Mouse (Mus musculus) myocyte (in vitro differentiated cells): ENCODE results near the gene Fto. TPM values are rescaled to one million over a fixed set of nuclear protein-coding genes. Genes with fewer than 3 reads are reported as not detected.

Experiments used
- H3K27me3 ChIP-seq: one replicate; pipeline ENCODE4 v1.6.1; 2011; ENCODE audit not compliant: control insufficient read depth, insufficient read depth, insufficient read length
- H3K36me3 ChIP-seq: one replicate; pipeline ENCODE4 v1.6.1; 2011; ENCODE audit not compliant: control insufficient read depth, insufficient read depth
- H3K4me2 ChIP-seq: one replicate; pipeline ENCODE4 v1.6.1; 2011; ENCODE audit warnings: low read depth, control low read depth
- H3K4me3 ChIP-seq: one replicate; pipeline ENCODE4 v1.5.1; 2011; ENCODE audit warnings: mild to moderate bottlenecking, control low read depth, moderate library complexity
- H3K79me2 ChIP-seq: one replicate; pipeline ENCODE4 v1.6.1; 2011; ENCODE audit not compliant: control insufficient read depth, insufficient read depth
- H3ac ChIP-seq: one replicate; pipeline ENCODE4 v1.6.1; 2011; ENCODE audit not compliant: control insufficient read depth, insufficient read length
- CEBPB ChIP-seq: IDR thresholded peaks from 2 replicates; pipeline ENCODE4 v1.6.1; 2011; ENCODE audit warnings: mild to moderate bottlenecking, moderate library complexity; ENCODE audit not compliant: poor library complexity, insufficient read depth, severe bottlenecking
- E2F4 ChIP-seq: IDR thresholded peaks from one replicate; pipeline ENCODE4 v1.6.1; 2011; ENCODE audit warnings: mild to moderate bottlenecking, control low read depth, moderate library complexity; ENCODE audit not compliant: insufficient read depth
- MAX ChIP-seq: IDR thresholded peaks from one replicate; pipeline ENCODE4 v1.6.1; 2011; ENCODE audit warnings: low read depth, mild to moderate bottlenecking, control low read depth
- MYOD1 ChIP-seq, 3 experiments: IDR thresholded peaks; one replicate each; pipeline ENCODE4 v1.6.1; 2011; ENCODE audit warnings: control low read depth in 2 of 3, low read depth in 2 of 3, mild to moderate bottlenecking in 2 of 3, moderate library complexity in 1 of 3; ENCODE audit not compliant: insufficient read length in 2 of 3, control insufficient read depth in 1 of 3
- MYOG ChIP-seq, 3 experiments: IDR thresholded peaks; one replicate each; pipeline ENCODE4 v1.6.1; 2011; ENCODE audit warnings: control low read depth in 2 of 3, low read depth in 2 of 3, mild to moderate bottlenecking in 2 of 3; ENCODE audit not compliant: insufficient read length in 2 of 3, control insufficient read depth in 1 of 3, insufficient read depth in 1 of 3
- POLR2A ChIP-seq: IDR thresholded peaks from one replicate; pipeline ENCODE4 v1.6.1; 2011; ENCODE audit warnings: low read depth, mild to moderate bottlenecking, control low read depth, moderate library complexity; ENCODE audit not compliant: insufficient read length
- POLR2AphosphoS2 ChIP-seq: IDR thresholded peaks from one replicate; pipeline ENCODE4 v1.6.1; 2011; ENCODE audit warnings: low read depth, control low read depth; ENCODE audit not compliant: insufficient read length
- REST ChIP-seq: IDR thresholded peaks from one replicate; pipeline ENCODE4 v1.6.1; 2011; ENCODE audit warnings: mild to moderate bottlenecking, control low read depth, moderate library complexity; ENCODE audit not compliant: insufficient read depth, insufficient read length
- SRF ChIP-seq: IDR thresholded peaks from one replicate; pipeline ENCODE4 v1.6.1; 2011; ENCODE audit warnings: low read depth; ENCODE audit not compliant: control insufficient read depth, insufficient read length
- TCF12 ChIP-seq: IDR thresholded peaks from one replicate; pipeline ENCODE4 v1.6.1; 2011; ENCODE audit warnings: mild to moderate bottlenecking, control low read depth; ENCODE audit not compliant: poor library complexity, insufficient read depth, severe bottlenecking
- TCF3 ChIP-seq: IDR thresholded peaks from one replicate; pipeline ENCODE4 v1.6.1; 2011; ENCODE audit warnings: low read depth, control low read depth; ENCODE audit not compliant: insufficient read length
- USF1 ChIP-seq: IDR thresholded peaks from one replicate; pipeline ENCODE4 v1.6.1; 2011; ENCODE audit warnings: low read depth, mild to moderate bottlenecking, control low read depth, moderate library complexity
- polyA plus RNA-seq: library from polyadenylated mRNA; unstranded; fragments of >200 nt; fragmentation: generic; extraction: Trizol; gene quantifications from one replicate; pipeline ENCODE4 v1.2.1, GENCODE M21; 2012; ENCODE audit warnings: missing spikeins

The Fto gene
- polyA plus RNA-seq, 1 experiment, result 74.1 TPM

- no peak overlapping the region for H3K4me2 ChIP-seq
- no peaks in the 10 kb centered on the region for H3K79me2 ChIP-seq
- no peak overlapping the region for H3K4me3 ChIP-seq
- H3K27me3 ChIP-seq, result no peaks in the 10 kb centered on the region
- no peaks in the 10 kb centered on the region for H3K36me3 ChIP-seq
- TF ChIP-seq SRF (no peak), CEBPB (no peak), POLR2AphosphoS2 (no peak), E2F4 (no peak), MYOD1 (IDR thresholded peaks at IDR 0.05; ENCODE audit: control insufficient read depth in 1 of 3, insufficient read length in 2 of 3, low read depth in 2 of 3) (no peak), USF1 (no peak), TCF12 (no peak), POLR2A (no peak), MYOG (IDR thresholded peaks at IDR 0.05; ENCODE audit: control insufficient read depth in 1 of 3, insufficient read depth in 1 of 3, insufficient read length in 2 of 3, low read depth in 2 of 3) (no peak), TCF3 (no peak), MAX (no peak), REST (no peak)
- no peak overlapping the region for H3ac ChIP-seq
Observed at GRCm38 (mm10) chr8:91660879-91661278, 347.6 kb downstream of the Fto start.

DNA sequence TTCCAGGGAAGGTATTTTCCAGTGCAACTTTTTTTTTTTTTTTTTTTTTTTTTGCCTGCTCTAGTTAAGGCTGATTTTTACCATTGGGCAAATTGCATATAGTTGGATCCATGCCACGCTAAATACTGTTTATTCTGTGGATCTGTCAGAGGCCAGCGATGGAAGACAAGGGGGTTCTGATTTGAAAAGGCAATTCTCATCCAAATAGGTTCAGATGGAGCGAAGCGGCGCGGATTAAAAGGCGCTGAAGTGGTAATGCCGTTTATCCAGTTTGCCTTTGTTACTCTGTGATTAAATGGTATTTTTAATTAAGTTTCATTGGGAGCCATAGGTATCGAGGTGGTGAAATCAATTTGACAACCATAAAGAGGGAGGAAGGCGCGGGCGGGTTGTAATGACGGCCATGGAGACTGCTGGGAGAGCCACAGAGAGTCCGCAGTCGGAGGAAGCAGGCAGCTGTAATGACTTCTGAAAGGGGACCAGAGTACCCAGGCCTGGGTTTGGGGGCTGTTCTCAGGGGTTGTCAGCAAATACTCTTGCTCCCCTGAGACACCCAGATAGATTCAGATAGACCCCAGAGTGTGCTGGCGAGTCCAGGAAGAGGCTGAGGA is 356.2 kb downstream of the Fto start:
- TF ChIP-seq TCF12 (no peak), E2F4 (no peak), MYOG (IDR thresholded peaks at IDR 0.05; ENCODE audit: control insufficient read depth in 1 of 3, insufficient read depth in 1 of 3, insufficient read length in 2 of 3, low read depth in 2 of 3) (no peak), TCF3 (no peak), REST (no peak), CEBPB (no peak), POLR2AphosphoS2 (no peak)

GRCm38 (mm10) chr8:91676928-91677327 is 363.6 kb downstream of the Fto start:
- H3K27me3 ChIP-seq, result no peaks in the 10 kb centered on the region
- TF ChIP-seq E2F4 (no peak), POLR2AphosphoS2 (no peak), SRF (no peak), MYOD1 (IDR thresholded peaks at IDR 0.05; ENCODE audit: control insufficient read depth in 1 of 3, insufficient read length in 2 of 3, low read depth in 2 of 3) (no peak), USF1 (no peak), MAX (no peak), TCF3 (no peak), CEBPB (no peak), TCF12 (no peak)
- no peak overlapping the region for H3K4me3 ChIP-seq
- no peak overlapping the region for H3K4me2 ChIP-seq
- no peaks in the 10 kb centered on the region for H3K79me2 ChIP-seq
- H3ac ChIP-seq, result no peak overlapping the region
- H3K36me3 ChIP-seq, result no peaks in the 10 kb centered on the region

More for the DNA sequence above, 356.2 kb downstream of the Fto start:
- Histone ChIP-seq H3K79me2 (no peaks in the 10 kb centered on the region), H3ac (no peak overlapping the region), H3K4me3 (no peak overlapping the region), H3K27me3 (no peaks in the 10 kb centered on the region), H3K36me3 (no peaks in the 10 kb centered on the region), H3K4me2 (no peak overlapping the region)

DNA sequence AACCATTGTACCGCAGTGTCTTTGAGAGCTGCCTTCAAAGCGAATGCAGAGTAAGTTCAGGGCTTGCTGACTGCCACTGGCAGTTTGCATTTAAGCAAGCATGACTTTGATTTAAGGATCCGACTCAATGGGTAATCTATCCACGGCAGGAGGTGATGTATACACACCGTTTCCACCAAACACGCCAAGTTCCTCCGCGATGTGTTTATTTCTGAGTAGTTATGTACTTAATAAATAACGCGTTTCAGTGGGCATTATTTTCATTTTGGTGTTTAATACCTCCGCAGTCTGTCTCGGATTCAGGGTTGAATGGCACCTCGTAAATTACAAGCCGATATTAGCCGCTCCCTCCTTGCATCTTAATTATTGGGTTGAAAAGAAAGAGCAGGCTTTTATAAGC is 366.1 kb downstream of the Fto start:
- H3K27me3 ChIP-seq, result no peaks in the 10 kb centered on the region
- H3ac ChIP-seq, result no peak overlapping the region
- no peak for TF ChIP-seq TCF3
- TF ChIP-seq USF1, result no peak
- TF ChIP-seq MAX, result no peak
- no peak for TF ChIP-seq CEBPB
- no peak for TF ChIP-seq MYOG (IDR thresholded peaks at IDR 0.05; ENCODE audit: control insufficient read depth in 1 of 3, insufficient read depth in 1 of 3, insufficient read length in 2 of 3, low read depth in 2 of 3)
- TF ChIP-seq SRF, result no peak
- TF ChIP-seq POLR2AphosphoS2, result no peak
- no peak for TF ChIP-seq POLR2A
- TF ChIP-seq REST, result no peak
- TF ChIP-seq E2F4, result no peak
- no peak for TF ChIP-seq TCF12
- TF ChIP-seq MYOD1 (IDR thresholded peaks at IDR 0.05; ENCODE audit: control insufficient read depth in 1 of 3, insufficient read length in 2 of 3, low read depth in 2 of 3), result no peak
- no peak overlapping the region for H3K4me2 ChIP-seq
- no peaks in the 10 kb centered on the region for H3K79me2 ChIP-seq
- H3K36me3 ChIP-seq, result no peaks in the 10 kb centered on the region
- H3K4me3 ChIP-seq, result no peak overlapping the region

DNA sequence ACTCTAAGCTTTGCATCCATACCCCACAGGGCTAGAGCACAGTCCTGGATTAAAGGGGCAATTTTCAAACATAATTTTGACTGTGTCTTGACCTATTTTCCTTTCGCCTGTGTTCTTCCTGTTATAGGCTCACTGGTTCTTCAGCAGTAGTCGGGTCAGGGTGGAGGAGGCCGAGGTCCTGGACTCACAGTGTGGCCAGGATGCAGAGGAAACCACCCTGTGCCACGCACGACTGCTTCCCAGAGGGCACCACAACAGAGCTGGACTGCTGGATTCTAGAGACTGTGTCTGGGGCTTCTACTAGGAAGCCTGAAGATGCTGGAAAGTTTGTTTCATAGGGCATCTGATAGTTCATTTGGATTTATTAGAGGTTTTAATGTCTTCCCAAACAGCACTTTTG is 366.8 kb downstream of the Fto start:
- no peaks in the 10 kb centered on the region for H3K27me3 ChIP-seq
- TF ChIP-seq SRF, result no peak
- TF ChIP-seq CEBPB, result no peak
- no peak for TF ChIP-seq USF1
- TF ChIP-seq MYOG (IDR thresholded peaks at IDR 0.05; ENCODE audit: control insufficient read depth in 1 of 3, insufficient read depth in 1 of 3, insufficient read length in 2 of 3, low read depth in 2 of 3), result no peak
- no peak for TF ChIP-seq REST
- TF ChIP-seq E2F4, result no peak
- no peak for TF ChIP-seq POLR2AphosphoS2
- TF ChIP-seq MAX, result no peak
- TF ChIP-seq MYOD1 (IDR thresholded peaks at IDR 0.05; ENCODE audit: control insufficient read depth in 1 of 3, insufficient read length in 2 of 3, low read depth in 2 of 3), result no peak
- TF ChIP-seq POLR2A, result no peak
- no peak for TF ChIP-seq TCF3
- no peak for TF ChIP-seq TCF12
- no peaks in the 10 kb centered on the region for H3K36me3 ChIP-seq
- H3K79me2 ChIP-seq, result no peaks in the 10 kb centered on the region
- no peak overlapping the region for H3K4me2 ChIP-seq
- H3ac ChIP-seq, result no peak overlapping the region
- no peak overlapping the region for H3K4me3 ChIP-seq
